Mouse (Mus musculus): Measurements from ENCODE around the gene Il13. TPM values are rescaled to one million over a fixed set of nuclear protein-coding genes. Genes with fewer than 3 reads are reported as not detected.

Gene Il13
- polyA plus RNA-seq, 1 experiment from 2014 or later, result not detected

Other genes starting within 250 kb of the Il13 start
- gene Leap2, start 211.5 kb downstream of the Il13 start, polyA plus RNA-seq (2015; fragmentation: Nextera tagmentation; extraction: Ambion mirVana), result 1.5 and 4.1 TPM in 2 replicates
- gene Uqcrq, start 203.9 kb downstream of the Il13 start, polyA plus RNA-seq (2015; fragmentation: Nextera tagmentation; extraction: Ambion mirVana), result 612 and 619 TPM in 2 replicates
- gene Gdf9, start 203.7 kb downstream of the Il13 start, polyA plus RNA-seq (2015; fragmentation: Nextera tagmentation; extraction: Ambion mirVana), result 1.2 and 1.3 TPM in 2 replicates
- gene Gm10447, start 177.6 kb downstream of the Il13 start, polyA plus RNA-seq (2015; fragmentation: Nextera tagmentation; extraction: Ambion mirVana), result 0.14 and 0.19 TPM in 2 replicates
- gene Shroom1, start 177.5 kb downstream of the Il13 start, polyA plus RNA-seq (2015; fragmentation: Nextera tagmentation; extraction: Ambion mirVana), result 1.3 and 1.6 TPM in 2 replicates
- gene Gm9837, start 164.2 kb downstream of the Il13 start, polyA plus RNA-seq (2015; fragmentation: Nextera tagmentation; extraction: Ambion mirVana), result not detected in 2 replicates
- gene Gm9945, start 154.5 kb downstream of the Il13 start, polyA plus RNA-seq (2015; fragmentation: Nextera tagmentation; extraction: Ambion mirVana), result not detected in 2 replicates
- gene Sowaha, start 154.4 kb downstream of the Il13 start, polyA plus RNA-seq (2015; fragmentation: Nextera tagmentation; extraction: Ambion mirVana), result 0.85 and 2.0 TPM in 2 replicates
- 25.3 and 25.4 TPM in 2 replicates for gene Sept8, start 115.4 kb downstream of the Il13 start, polyA plus RNA-seq (2015; fragmentation: Nextera tagmentation; extraction: Ambion mirVana)
- gene Kif3a, start 67.3 kb downstream of the Il13 start, polyA plus RNA-seq (2015; fragmentation: Nextera tagmentation; extraction: Ambion mirVana), result 51.0 and 62.6 TPM in 2 replicates
- 1.0 and 1.8 TPM in 2 replicates for gene Il4, start 16.0 kb downstream of the Il13 start, polyA plus RNA-seq (2015; fragmentation: Nextera tagmentation; extraction: Ambion mirVana)
- gene Rad50, start 72.6 kb upstream of the Il13 start, polyA plus RNA-seq (2015; fragmentation: Nextera tagmentation; extraction: Ambion mirVana), result 28.9 and 29.5 TPM in 2 replicates
- gene Il5, start 86.1 kb upstream of the Il13 start, polyA plus RNA-seq (2015; fragmentation: Nextera tagmentation; extraction: Ambion mirVana), result not detected in 2 replicates
- 27.6 and 27.9 TPM in 2 replicates for gene Irf1, start 135.3 kb upstream of the Il13 start, polyA plus RNA-seq (2015; fragmentation: Nextera tagmentation; extraction: Ambion mirVana)
- gene Gm17334, start 138.5 kb upstream of the Il13 start, polyA plus RNA-seq (2015; fragmentation: Nextera tagmentation; extraction: Ambion mirVana), result 0.19 and 0.24 TPM in 2 replicates
- 1.7 and 2.4 TPM in 2 replicates for gene Gm12216, start 224.6 kb upstream of the Il13 start, polyA plus RNA-seq (2015; fragmentation: Nextera tagmentation; extraction: Ambion mirVana)

Measured in stomach, embryonic 15.5 days (tissue).